Mouse (Mus musculus): ENCODE measurements around the gene Fut2.

The Fut2 gene

GRCm38 (mm10) chr7:45598960-45599879 lies 67.0 kb downstream of the Fut2 start:
- no peak for DNase-seq (ENCODE audit: low spot score)

Measured in ovary, postnatal 10 days (tissue).